Comparison of ENCODE assay signal across 10 mouse cellular contexts in genomic region chr8:79360302-79360701, GRCm38 (mm10). TPM values are rescaled to one million over a fixed set of nuclear protein-coding genes. Genes with fewer than 3 reads are reported as not detected.
DNase-seq lines count a peak whose midpoint lies in the region; ATAC-seq lines count a peak whose summit lies in the region.
"Had no signal": no experiment of that assay in that cellular context is flagged by ENCODE, and none has a peak within 500 bp of the region (broad histone marks: within the 10 kb centered on the region; RNA-seq: fewer than 3 reads in every experiment).

No protein-coding gene starts in this region.

- ATAC-seq in heart, embryonic 16.5 days (replicated peaks; ENCODE audit: extremely low read depth, insufficient read depth, low FRiP score): no peak
- no peak for ATAC-seq in midbrain, embryonic 14.5 days (ENCODE audit: low FRiP score, low TSS enrichment)
- ATAC-seq in hindbrain, embryonic 13.5 days (ENCODE audit: low FRiP score): no peak; the same call in 1 of the 2 replicates
- no peak for ATAC-seq in stomach, embryonic 14.5 days (ENCODE audit: insufficient number of reproducible peaks, insufficient read depth, low FRiP score, low read depth)

- no peaks in the 10 kb centered on the region for H3K9me3 ChIP-seq in heart, embryonic 16.5 days (replicated peaks; ENCODE audit: control insufficient read depth, low read length)
- no peaks in the 10 kb centered on the region for H3K9me3 ChIP-seq in heart, embryonic 10.5 days
- H3K9me3 ChIP-seq in midbrain, embryonic 14.5 days (ENCODE audit: control insufficient read depth, low read length): no peaks in the 10 kb centered on the region
- H3K9me3 ChIP-seq in midbrain, embryonic 10.5 days (replicated peaks): no peaks in the 10 kb centered on the region
- no peaks in the 10 kb centered on the region for H3K9me3 ChIP-seq in hindbrain, embryonic 13.5 days
- H3K9me3 ChIP-seq in stomach, embryonic 14.5 days (ENCODE audit: control insufficient read depth, low read depth, low read length): no peaks in the 10 kb centered on the region
- H3K9me3 ChIP-seq: G1E had no signal

- 66% methylated on average over 9 of the region's 9 CpGs for WGBS in heart, embryonic 16.5 days
- WGBS in heart, embryonic 10.5 days: 74% methylated on average over 9 of the region's 9 CpGs
- 21% methylated on average over 9 of the region's 9 CpGs for WGBS in midbrain, embryonic 14.5 days
- WGBS in midbrain, embryonic 10.5 days: 47% methylated on average over 9 of the region's 9 CpGs
- WGBS in hindbrain, embryonic 13.5 days: 22% methylated on average over 9 of the region's 9 CpGs
- WGBS in stomach, embryonic 14.5 days: 69% methylated on average over 9 of the region's 9 CpGs

- H3K4me1 ChIP-seq in heart, embryonic 16.5 days (ENCODE audit: control insufficient read depth, insufficient read depth, low read length): peaks cover 26% of the 10 kb centered on the region
- H3K4me1 ChIP-seq in heart, embryonic 10.5 days: peaks cover 27% of the 10 kb centered on the region
- 0 out of 2 replicates have a peak, but pooled peaks cover 6% of the 10 kb centered on the region for H3K4me1 ChIP-seq in midbrain, embryonic 14.5 days (ENCODE audit: control insufficient read depth, insufficient read depth, low read length)
- H3K4me1 ChIP-seq in midbrain, embryonic 10.5 days: peaks cover 27% of the 10 kb centered on the region
- H3K4me1 ChIP-seq in hindbrain, embryonic 13.5 days (replicated peaks): peaks cover 48% of the 10 kb centered on the region
- H3K4me1 ChIP-seq in stomach, embryonic 14.5 days (ENCODE audit: control insufficient read depth, insufficient read depth, low read length): peaks cover 29% of the 10 kb centered on the region

- 0 out of 2 replicates have a peak overlapping the region, but pooled peaks have one; percentile 14 for H3K9ac ChIP-seq in heart, embryonic 16.5 days (ENCODE audit: low read length)
- no peak overlapping the region for H3K9ac ChIP-seq in midbrain, embryonic 14.5 days (replicated peaks; ENCODE audit: low read length)
- H3K9ac ChIP-seq in hindbrain, embryonic 13.5 days: no peak overlapping the region
- H3K9ac ChIP-seq in stomach, embryonic 14.5 days (replicated peaks; ENCODE audit: low read depth, low read length): no peak overlapping the region

- no peak for DNase-seq in heart, embryonic 10.5 days (ENCODE audit: low spot score)
- no peak for DNase-seq in midbrain, embryonic 14.5 days
- DNase-seq in midbrain, embryonic 10.5 days (ENCODE audit: low spot score): no peak
- DNase-seq in right cerebral cortex, postnatal 14 days: no peak
- DNase-seq in thymus, adult 18-20 months: no peak
- DNase-seq: lung, postnatal 14 days had no signal

- H3K36me3 ChIP-seq in heart, embryonic 16.5 days (ENCODE audit: control insufficient read depth, insufficient read depth): peaks cover 6% of the 10 kb centered on the region; the same call in 1 of the 2 replicates
- H3K36me3 ChIP-seq in heart, embryonic 10.5 days: peaks cover 20% of the 10 kb centered on the region; the same call in 1 of the 2 replicates
- H3K36me3 ChIP-seq in midbrain, embryonic 14.5 days (ENCODE audit: control insufficient read depth, insufficient read depth, low read length): peaks cover 25% of the 10 kb centered on the region
- H3K36me3 ChIP-seq in midbrain, embryonic 10.5 days: peaks cover 41% of the 10 kb centered on the region
- H3K36me3 ChIP-seq in hindbrain, embryonic 13.5 days: peaks cover 28% of the 10 kb centered on the region
- peaks cover 5% of the 10 kb centered on the region; the same call in 1 of the 2 replicates for H3K36me3 ChIP-seq in stomach, embryonic 14.5 days (ENCODE audit: control insufficient read depth, insufficient read depth, low read length)
- H3K36me3 ChIP-seq: G1E had no signal

- H3K4me2 ChIP-seq in heart, embryonic 16.5 days (ENCODE audit: low read depth, low read length): no peak overlapping the region
- no peak overlapping the region for H3K4me2 ChIP-seq in midbrain, embryonic 14.5 days (ENCODE audit: low read length)
- no peak overlapping the region for H3K4me2 ChIP-seq in hindbrain, embryonic 13.5 days
- no peak overlapping the region; the same call in 1 of the 2 replicates for H3K4me2 ChIP-seq in stomach, embryonic 14.5 days (replicated peaks; ENCODE audit: low read depth, low read length)

- H3K4me3 ChIP-seq in heart, embryonic 16.5 days (ENCODE audit: low read length): no peak overlapping the region
- no peak overlapping the region for H3K4me3 ChIP-seq in heart, embryonic 10.5 days
- H3K4me3 ChIP-seq in midbrain, embryonic 14.5 days (replicated peaks; ENCODE audit: low read depth, low read length): no peak overlapping the region
- H3K4me3 ChIP-seq in midbrain, embryonic 10.5 days: no peak overlapping the region
- H3K4me3 ChIP-seq in hindbrain, embryonic 13.5 days: no peak overlapping the region
- H3K4me3 ChIP-seq in stomach, embryonic 14.5 days (ENCODE audit: low read depth, low read length): no peak overlapping the region

- no peaks in the 10 kb centered on the region for H3K27me3 ChIP-seq in heart, embryonic 16.5 days (ENCODE audit: control insufficient read depth, insufficient read depth, low read length)
- no peaks in the 10 kb centered on the region for H3K27me3 ChIP-seq in heart, embryonic 10.5 days (ENCODE audit: insufficient read depth, poor library complexity, severe bottlenecking)
- H3K27me3 ChIP-seq in midbrain, embryonic 14.5 days (ENCODE audit: control insufficient read depth, insufficient read depth, low read length): no peaks in the 10 kb centered on the region
- H3K27me3 ChIP-seq in midbrain, embryonic 10.5 days (ENCODE audit: low read depth, poor library complexity, severe bottlenecking): no peaks in the 10 kb centered on the region
- no peaks in the 10 kb centered on the region for H3K27me3 ChIP-seq in hindbrain, embryonic 13.5 days
- H3K27me3 ChIP-seq in stomach, embryonic 14.5 days (ENCODE audit: control insufficient read depth, insufficient read depth, low read length): no peaks in the 10 kb centered on the region

- H3K27ac ChIP-seq in heart, embryonic 16.5 days (ENCODE audit: low read length): peak overlapping the region; percentile 33
- no peak overlapping the region for H3K27ac ChIP-seq in heart, embryonic 10.5 days
- H3K27ac ChIP-seq in midbrain, embryonic 14.5 days (replicated peaks; ENCODE audit: low read depth, low read length): peak overlapping the region; percentile 20; the same call in 1 of the 2 replicates
- H3K27ac ChIP-seq in midbrain, embryonic 10.5 days (replicated peaks): no peak overlapping the region; the same call in 1 of the 2 replicates
- H3K27ac ChIP-seq in hindbrain, embryonic 13.5 days: peak overlapping the region; percentile 25; the same call in 1 of the 2 replicates
- H3K27ac ChIP-seq in stomach, embryonic 14.5 days (ENCODE audit: low read length): peak overlapping the region; percentile 55; the same call in 1 of the 2 replicates

RNA-seq across cellular contexts. Expression of gene Smad1, which starts 39.0 kb away (rescaled TPM):
- polyA plus RNA-seq in heart, embryonic 16.5 days (2015; fragmentation: Nextera tagmentation; extraction: Ambion mirVana): 20.8 and 22.4 TPM in 2 replicates
- 20.1 and 32.1 TPM in 2 replicates for polyA plus RNA-seq in heart, embryonic 10.5 days (2016; fragmentation: Nextera tagmentation; extraction: Ambion mirVana)
- polyA plus RNA-seq in midbrain, embryonic 14.5 days (2014; fragmentation: Nextera tagmentation; extraction: Ambion mirVana): 67.5 and 82.4 TPM in 2 replicates
- 36.1 and 39.0 TPM in 2 replicates for polyA plus RNA-seq in midbrain, embryonic 10.5 days (2016; fragmentation: Nextera tagmentation; extraction: Ambion mirVana)
- polyA plus RNA-seq in hindbrain, embryonic 13.5 days (2015; fragmentation: Nextera tagmentation; extraction: Ambion mirVana): 64.2 and 65.6 TPM in 2 replicates
- 50.5 and 54.8 TPM in 2 replicates for polyA plus RNA-seq in stomach, embryonic 14.5 days (2014; fragmentation: Nextera tagmentation; extraction: Ambion mirVana)

Comparison
In these comparisons a context has a peak if more than half of its experiments do, and no peak if none do; other contexts are left out.
1. H3K27ac ChIP-seq: peak in heart, embryonic 16.5 days (single experiment), midbrain, embryonic 14.5 days (single experiment), hindbrain, embryonic 13.5 days (single experiment) and stomach, embryonic 14.5 days (single experiment); none in heart, embryonic 10.5 days (single experiment) and midbrain, embryonic 10.5 days (single experiment).